Comparison of ENCODE assay signal across 8 mouse cellular contexts in the genomic region with DNA sequence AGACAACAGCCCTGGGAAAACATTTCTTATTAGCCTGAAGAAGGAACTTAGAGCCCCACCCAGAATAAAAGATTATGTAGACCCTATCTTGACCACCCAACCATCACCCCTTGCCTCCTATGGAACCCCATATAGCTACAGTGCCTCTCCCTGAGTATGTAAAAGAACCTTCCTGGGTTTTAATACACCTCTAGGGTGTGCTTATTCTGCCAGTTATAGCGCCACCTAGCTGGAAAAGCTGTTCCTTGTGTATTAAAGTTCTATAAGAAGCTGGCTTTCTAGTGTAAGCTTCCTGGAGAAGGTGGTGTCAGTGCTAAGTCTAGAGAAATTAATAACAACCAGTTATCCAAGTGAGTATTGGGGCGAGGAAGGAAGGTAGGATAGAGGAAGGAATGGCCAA.
DNase-seq lines count a peak whose midpoint lies in the region; ATAC-seq lines count a peak whose summit lies in the region.

No protein-coding gene starts in this region.

- no peak for ATAC-seq in megakaryocyte-erythroid progenitor cell, adult 5-6 weeks (replicated peaks; ENCODE audit: low FRiP score, low TSS enrichment, poor library complexity, severe bottlenecking)

- peak; percentile 34 for DNase-seq in gastrocnemius, adult 18-20 months (ENCODE audit: low spot score)
- no peak for DNase-seq in gastrocnemius, adult 8-10 months (ENCODE audit: low spot score in 2 of 2)
- peak; percentile 44 for DNase-seq in A20 (ENCODE audit: low read depth, low spot score)
- DNase-seq in adrenal gland, postnatal 14 days = peak; percentile 69
- DNase-seq in heart, postnatal 4 days = peak; percentile 55
- DNase-seq in layer of hippocampus, adult 9-11 months = peak; percentile 46
- peak; percentile 4 for DNase-seq in skeletal muscle tissue, adult 2 months (ENCODE audit: low read depth, low spot score)

Comparison
In these comparisons a context has a peak if more than half of its experiments do, and no peak if none do; other contexts are left out.
1. DNase-seq: peak in gastrocnemius, adult 18-20 months (single experiment), A20 (single experiment), adrenal gland, postnatal 14 days (single experiment), heart, postnatal 4 days (single experiment), layer of hippocampus, adult 9-11 months (single experiment) and skeletal muscle tissue, adult 2 months (single experiment); none in gastrocnemius, adult 8-10 months (0 of 2).